In genomic region chr4:137160526-137160925, GRCm38 (mm10) we compare ENCODE assay signal across 17 mouse cellular contexts.
DNase-seq lines count a peak whose midpoint lies in the region; TF ChIP-seq lines count a peak whose summit lies in the region.
"Had no signal": no experiment of that assay in that cellular context is flagged by ENCODE, and none has a peak within 500 bp of the region (broad histone marks: within the 10 kb centered on the region; RNA-seq: fewer than 3 reads in every experiment).

No protein-coding gene starts in this region.

- intact Hi-C loops in heart, postnatal 14 days (cut with DNase I): loop anchor here (10.0 kb wide), 2 partner anchors 234 to 274 kb away; partner anchors contain the start of gene Cela3b

- TF ChIP-seq POLR2A in cerebellum, adult 2 months (IDR thresholded peaks at IDR 0.05; ENCODE audit: borderline replicate concordance, insufficient read depth, low read length): no peak

- TF ChIP-seq CTCF in cerebellum, adult 2 months (IDR thresholded peaks at IDR 0.05; ENCODE audit: borderline replicate concordance, insufficient read depth, low read depth, low read length): no peak

- no peaks in the 10 kb centered on the region for H3K36me3 ChIP-seq in heart, embryonic 10.5 days
- H3K36me3 ChIP-seq: embryonic facial prominence, embryonic 10.5 days; hindbrain, embryonic 10.5 days; intestine, embryonic 15.5 days had no signal

- peaks cover 75% of the 10 kb centered on the region for H3K27me3 ChIP-seq in heart, embryonic 10.5 days (ENCODE audit: insufficient read depth, poor library complexity, severe bottlenecking)
- H3K27me3 ChIP-seq in cerebellum, adult 2 months (ENCODE audit: control insufficient read depth, insufficient read depth, low read length): no peaks in the 10 kb centered on the region
- H3K27me3 ChIP-seq: Patski had no signal

- no peaks in the 10 kb centered on the region for H3K9me3 ChIP-seq in heart, embryonic 10.5 days
- H3K9me3 ChIP-seq: embryonic facial prominence, embryonic 10.5 days; hindbrain, embryonic 10.5 days; intestine, embryonic 15.5 days had no signal

- H3K4me3 ChIP-seq in heart, embryonic 10.5 days: no peak overlapping the region
- H3K4me3 ChIP-seq in cerebellum, adult 2 months (replicated peaks; ENCODE audit: insufficient read depth, low read depth, low read length): no peak overlapping the region
- H3K4me3 ChIP-seq: embryonic facial prominence, embryonic 10.5 days; gastrocnemius, adult 2 months; hindbrain, embryonic 10.5 days; intestine, embryonic 15.5 days had no signal

- peak overlapping the region; percentile 29; the same call in 1 of the 2 replicates for H3K27ac ChIP-seq in heart, embryonic 10.5 days
- no peak overlapping the region for H3K27ac ChIP-seq in cerebellum, adult 2 months (ENCODE audit: insufficient read depth, low read length)
- H3K27ac ChIP-seq: embryonic facial prominence, embryonic 10.5 days; gastrocnemius, adult 2 months; hindbrain, embryonic 10.5 days; hindbrain, embryonic 14.5 days; intestine, embryonic 15.5 days had no signal

- no peak for DNase-seq in heart, embryonic 10.5 days (ENCODE audit: low spot score)
- no peak for DNase-seq in heart, postnatal 14 days
- peak; percentile 26 for DNase-seq in ovary, postnatal 36 days (ENCODE audit: low spot score)
- no peak for DNase-seq in ovary, postnatal 10 days (ENCODE audit: low spot score)
- peak; percentile 69 to 77 for DNase-seq in adrenal gland, postnatal 36 days
- DNase-seq in cerebellum, adult 2 months: no peak
- DNase-seq in testis, postnatal 10 days (ENCODE audit: low spot score): no peak
- DNase-seq: cerebellum, adult 18-20 months; cerebellum, postnatal 10 days; gastrocnemius, adult 2 months; gastrocnemius, postnatal 25 days; heart, postnatal 10 days had no signal

- H3K4me1 ChIP-seq in heart, embryonic 10.5 days: peaks cover 23% of the 10 kb centered on the region
- H3K4me1 ChIP-seq in cerebellum, adult 2 months (ENCODE audit: control insufficient read depth, insufficient read depth, low read length): peaks cover 8% of the 10 kb centered on the region

- 85% methylated on average over 7 of the region's 7 CpGs for WGBS in heart, embryonic 10.5 days
- WGBS in cerebellum, adult 2 months: 82% methylated on average over 7 of the region's 7 CpGs

Comparison
In these comparisons a context has a peak if more than half of its experiments do, and no peak if none do; other contexts are left out.
1. DNase-seq: peak in ovary, postnatal 36 days (single experiment) and adrenal gland, postnatal 36 days (2 of 2); none in heart, embryonic 10.5 days (single experiment), heart, postnatal 14 days (0 of 2), ovary, postnatal 10 days (single experiment), cerebellum, adult 2 months (0 of 2) and testis, postnatal 10 days (single experiment).